9 mouse cellular contexts compared by ENCODE assay signal in genomic region chr2:20943730-20944454, GRCm38 (mm10). TPM values are rescaled to one million over a fixed set of nuclear protein-coding genes. Genes with fewer than 3 reads are reported as not detected.
DNase-seq lines count a peak whose midpoint lies in the region; ATAC-seq and TF ChIP-seq lines count a peak whose summit lies in the region.
"Had no signal": no experiment of that assay in that cellular context is flagged by ENCODE, and none has a peak within 500 bp of the region (broad histone marks: within the 10 kb centered on the region; RNA-seq: fewer than 3 reads in every experiment).

No protein-coding gene starts in this region.

- H3K4me2 ChIP-seq in midbrain, postnatal 0 days (ENCODE audit: low read depth, low read length, poor library complexity, severe bottlenecking), result no peak overlapping the region
- no peak overlapping the region for H3K4me2 ChIP-seq in hindbrain, embryonic 12.5 days (replicated peaks)
- no peak overlapping the region for H3K4me2 ChIP-seq in stomach, embryonic 14.5 days (replicated peaks; ENCODE audit: low read depth, low read length)

- intact Hi-C loops in heart, adult 2 months (cut with DNase I), result no loop called here

- no peak for TF ChIP-seq EP300 in heart, adult 2 months (IDR thresholded peaks at IDR 0.05; ENCODE audit: insufficient read depth, low read depth, low read length)

- H3K4me1 ChIP-seq in heart, adult 2 months (ENCODE audit: control insufficient read depth, insufficient read depth, low read length), result peaks cover 18% of the 10 kb centered on the region
- H3K4me1 ChIP-seq in midbrain, embryonic 10.5 days, result peaks cover 43% of the 10 kb centered on the region
- 0 out of 2 replicates have a peak, but pooled peaks cover 8% of the 10 kb centered on the region for H3K4me1 ChIP-seq in midbrain, postnatal 0 days (ENCODE audit: insufficient read depth, low read length)
- peaks cover 35% of the 10 kb centered on the region for H3K4me1 ChIP-seq in hindbrain, embryonic 12.5 days
- peaks cover 14% of the 10 kb centered on the region; the same call in 1 of the 2 replicates for H3K4me1 ChIP-seq in stomach, embryonic 14.5 days (ENCODE audit: control insufficient read depth, insufficient read depth, low read length)

- peaks cover 17% of the 10 kb centered on the region for H3K36me3 ChIP-seq in heart, adult 2 months (ENCODE audit: control insufficient read depth, insufficient read depth, low read length)
- H3K36me3 ChIP-seq in midbrain, embryonic 10.5 days, result peaks cover 13% of the 10 kb centered on the region
- H3K36me3 ChIP-seq in midbrain, postnatal 0 days (ENCODE audit: insufficient read depth, low read length), result no peaks in the 10 kb centered on the region
- H3K36me3 ChIP-seq in hindbrain, embryonic 12.5 days, result no peaks in the 10 kb centered on the region
- H3K36me3 ChIP-seq in stomach, embryonic 14.5 days (ENCODE audit: control insufficient read depth, insufficient read depth, low read length), result no peaks in the 10 kb centered on the region

- no peak for TF ChIP-seq POLR2A in heart, adult 2 months (IDR thresholded peaks at IDR 0.05; ENCODE audit: insufficient read depth, low read depth, low read length)

- peak; percentile 50 for DNase-seq in heart, adult 11 months
- no peak for DNase-seq in heart, adult 2 months
- peak; percentile 13 for DNase-seq in midbrain, embryonic 10.5 days (ENCODE audit: low spot score)
- no peak for DNase-seq in midbrain, postnatal 0 days (ENCODE audit: low spot score)
- no peak for DNase-seq in urinary bladder, postnatal 36 days (ENCODE audit: low spot score in 2 of 2)
- no peak for DNase-seq in layer of hippocampus, adult 11-12 months (ENCODE audit: low spot score)

- H3K9me3 ChIP-seq in midbrain, embryonic 10.5 days (replicated peaks), result no peaks in the 10 kb centered on the region
- H3K9me3 ChIP-seq in midbrain, postnatal 0 days (ENCODE audit: low read length), result no peaks in the 10 kb centered on the region
- H3K9me3 ChIP-seq in hindbrain, embryonic 12.5 days (replicated peaks), result no peaks in the 10 kb centered on the region
- no peaks in the 10 kb centered on the region for H3K9me3 ChIP-seq in stomach, embryonic 14.5 days (ENCODE audit: control insufficient read depth, low read depth, low read length)
- H3K9me3 ChIP-seq: megakaryocyte, embryonic 14.5 days had no signal

- H3K9ac ChIP-seq in heart, adult 2 months (ENCODE audit: low read depth, low read length), result no peak overlapping the region
- H3K9ac ChIP-seq in midbrain, postnatal 0 days (replicated peaks; ENCODE audit: low read length, poor library complexity, severe bottlenecking), result no peak overlapping the region
- H3K9ac ChIP-seq in hindbrain, embryonic 12.5 days, result no peak overlapping the region
- H3K9ac ChIP-seq in stomach, embryonic 14.5 days (replicated peaks; ENCODE audit: low read depth, low read length), result no peak overlapping the region

- H3K27me3 ChIP-seq in heart, adult 2 months (ENCODE audit: control insufficient read depth, insufficient read depth, low read length), result no peaks in the 10 kb centered on the region
- H3K27me3 ChIP-seq in midbrain, embryonic 10.5 days (ENCODE audit: low read depth, poor library complexity, severe bottlenecking), result no peaks in the 10 kb centered on the region
- no peaks in the 10 kb centered on the region for H3K27me3 ChIP-seq in midbrain, postnatal 0 days (ENCODE audit: insufficient read depth, low read length)
- H3K27me3 ChIP-seq in hindbrain, embryonic 12.5 days, result no peaks in the 10 kb centered on the region
- H3K27me3 ChIP-seq in stomach, embryonic 14.5 days (ENCODE audit: control insufficient read depth, insufficient read depth, low read length), result no peaks in the 10 kb centered on the region
- H3K27me3 ChIP-seq: megakaryocyte, embryonic 14.5 days had no signal

- no peak for ATAC-seq in midbrain, postnatal 0 days (ENCODE audit: low FRiP score)
- 0 out of 2 replicates have a peak, but pooled peaks have one; percentile 47 for ATAC-seq in hindbrain, embryonic 12.5 days (ENCODE audit: low FRiP score)
- ATAC-seq in stomach, embryonic 14.5 days (ENCODE audit: insufficient number of reproducible peaks, insufficient read depth, low FRiP score, low read depth), result 0 out of 2 replicates have a peak, but pooled peaks have one; percentile 18

- no peak overlapping the region for H3K27ac ChIP-seq in heart, adult 2 months
- peak overlapping the region; percentile 52 for H3K27ac ChIP-seq in midbrain, embryonic 10.5 days (replicated peaks)
- no peak overlapping the region for H3K27ac ChIP-seq in midbrain, postnatal 0 days (ENCODE audit: low read depth, low read length)
- H3K27ac ChIP-seq in hindbrain, embryonic 12.5 days, result 0 out of 2 replicates have a peak overlapping the region, but pooled peaks have one; percentile 23
- H3K27ac ChIP-seq in stomach, embryonic 14.5 days (ENCODE audit: low read length), result no peak overlapping the region

- H3K79me2 ChIP-seq in heart, adult 2 months (replicated peaks; ENCODE audit: control insufficient read depth, insufficient read depth, low read length), result peaks cover 3% of the 10 kb centered on the region; the same call in 1 of the 2 replicates

- no peak for TF ChIP-seq CTCF in heart, adult 2 months (IDR thresholded peaks at IDR 0.05)
- no peak for TF ChIP-seq CTCF in midbrain, postnatal 0 days (IDR thresholded peaks at IDR 0.05)

- 45% methylated on average over 7 of the region's 7 CpGs for WGBS in heart, adult 2 months
- WGBS in midbrain, embryonic 10.5 days, result 19% methylated on average over 7 of the region's 7 CpGs
- WGBS in midbrain, postnatal 0 days, result 25% methylated on average over 7 of the region's 7 CpGs
- 26% methylated on average over 7 of the region's 7 CpGs for WGBS in hindbrain, embryonic 12.5 days
- WGBS in stomach, embryonic 14.5 days, result 48% methylated on average over 7 of the region's 7 CpGs

- H3K4me3 ChIP-seq in heart, adult 2 months, result no peak overlapping the region
- H3K4me3 ChIP-seq in midbrain, embryonic 10.5 days, result no peak overlapping the region
- H3K4me3 ChIP-seq in midbrain, postnatal 0 days (ENCODE audit: low read depth, low read length), result no peak overlapping the region
- H3K4me3 ChIP-seq in hindbrain, embryonic 12.5 days, result no peak overlapping the region
- H3K4me3 ChIP-seq in stomach, embryonic 14.5 days (ENCODE audit: low read depth, low read length), result no peak overlapping the region

RNA-seq across cellular contexts. Expression of gene Arhgap21, which starts 24.8 kb away (rescaled TPM):
- total RNA-seq in heart, adult 2 months (2021), result 10 to 100 TPM; 65.2 to 74.5 TPM
- 18.1 and 27.9 TPM in 2 replicates for polyA plus RNA-seq in heart, adult 2 months (2012; rRNA removed)
- polyA plus RNA-seq in midbrain, embryonic 10.5 days (2016; fragmentation: Nextera tagmentation; extraction: Ambion mirVana), result 28.3 and 40.4 TPM in 2 replicates
- total RNA-seq in midbrain, postnatal 0 days (2014; rRNA removed), result 81.8 and 108 TPM in 2 replicates
- polyA plus RNA-seq in midbrain, postnatal 0 days (2015; fragmentation: Nextera tagmentation; extraction: Ambion mirVana), result 24.2 and 31.6 TPM in 2 replicates
- polyA plus RNA-seq in hindbrain, embryonic 12.5 days (2016; fragmentation: Nextera tagmentation; extraction: Ambion mirVana), result 64.4 and 66.1 TPM in 2 replicates
- polyA plus RNA-seq in stomach, embryonic 14.5 days (2014; fragmentation: Nextera tagmentation; extraction: Ambion mirVana), result 17.2 and 19.2 TPM in 2 replicates

Comparison
In these comparisons a context has a peak if more than half of its experiments do, and no peak if none do; other contexts are left out.
1. DNase-seq: peak in heart, adult 11 months (single experiment) and midbrain, embryonic 10.5 days (single experiment); none in heart, adult 2 months (0 of 2), midbrain, postnatal 0 days (single experiment), urinary bladder, postnatal 36 days (0 of 2) and layer of hippocampus, adult 11-12 months (single experiment).
2. H3K27ac ChIP-seq: peak in midbrain, embryonic 10.5 days (single experiment) and hindbrain, embryonic 12.5 days (single experiment); none in heart, adult 2 months (single experiment), midbrain, postnatal 0 days (single experiment) and stomach, embryonic 14.5 days (single experiment).